Mouse (Mus musculus) MN1 (cell line): ENCODE measurements around the gene Fgb.

Experiments used
- DNase-seq: peaks from one replicate; pipeline ENCODE4 v3.0.0-alpha.2; 2016; ENCODE audit warnings: low spot score

The Fgb gene

GRCm38 (mm10) chr3:83027546-83028251 is 22.0 kb downstream of the Fgb start:
- no peak for DNase-seq

- no peak for DNase-seq
Observed at GRCm38 (mm10) chr3:83025475-83026301, 24.0 kb downstream of the Fgb start, which contains the start of gene Fga. Fga (plus strand) TSS chr3:83026076.

GRCm38 (mm10) chr3:83025036-83025435 is 24.6 kb downstream of the Fgb start:
- DNase-seq, result no peak

GRCm38 (mm10) chr3:83021176-83021575 is 28.5 kb downstream of the Fgb start:
- DNase-seq, result no peak

GRCm38 (mm10) chr3:83020387-83020786 is 29.3 kb downstream of the Fgb start:
- DNase-seq, result no peak

GRCm38 (mm10) chr3:83016236-83016635 is 33.4 kb downstream of the Fgb start:
- DNase-seq, result no peak

GRCm38 (mm10) chr3:83013951-83014350 is 35.7 kb downstream of the Fgb start:
- DNase-seq, result no peak

GRCm38 (mm10) chr3:83012636-83013035 is 37.0 kb downstream of the Fgb start:
- no peak for DNase-seq

GRCm38 (mm10) chr3:83011565-83011964 is 38.1 kb downstream of the Fgb start:
- DNase-seq, result no peak

- no peak for DNase-seq
Observed at GRCm38 (mm10) chr3:83011136-83011535, 38.5 kb downstream of the Fgb start.

GRCm38 (mm10) chr3:83010291-83010690 is 39.4 kb downstream of the Fgb start:
- DNase-seq, result no peak

GRCm38 (mm10) chr3:83007557-83007956 is 42.1 kb downstream of the Fgb start, which contains the start of gene Fgg:
Fgg (plus strand) TSS chr3:83007724.
- no peak for DNase-seq

GRCm38 (mm10) chr3:83004801-83005200 is 44.9 kb downstream of the Fgb start:
- no peak for DNase-seq

- no peak for DNase-seq
Observed at GRCm38 (mm10) chr3:83003068-83003467, 46.6 kb downstream of the Fgb start.

- DNase-seq, result peak; percentile 17
Observed at GRCm38 (mm10) chr3:83002191-83002590, 47.5 kb downstream of the Fgb start.

GRCm38 (mm10) chr3:82999995-83000394 is 49.7 kb downstream of the Fgb start:
- no peak for DNase-seq

- DNase-seq, result peak; percentile 72
Observed at GRCm38 (mm10) chr3:82998772-82999463, 50.7 kb downstream of the Fgb start.

GRCm38 (mm10) chr3:82996656-82997055 is 53.0 kb downstream of the Fgb start:
- DNase-seq, result no peak

GRCm38 (mm10) chr3:82995368-82995767 is 54.3 kb downstream of the Fgb start:
- no peak for DNase-seq

GRCm38 (mm10) chr3:82992956-82993355 is 56.7 kb downstream of the Fgb start:
- DNase-seq, result no peak

- no peak for DNase-seq
Observed at GRCm38 (mm10) chr3:82991963-82992362, 57.7 kb downstream of the Fgb start.
